Mouse (Mus musculus) embryonic fibroblast, embryonic 13.5 days (primary cell): ENCODE measurements around the gene Nlrp3. TPM values are rescaled to one million over a fixed set of nuclear protein-coding genes. Genes with fewer than 3 reads are reported as not detected.

Experiments used
- H3K27ac ChIP-seq: 2 replicates; pipeline ENCODE4 v1.5.1; 2012; ENCODE audit warnings: low read length, control low read depth, inconsistent platforms; ENCODE audit not compliant: insufficient read depth
- H3K4me1 ChIP-seq: 2 replicates; pipeline ENCODE4 v1.6.1; 2011; ENCODE audit warnings: low read length; ENCODE audit not compliant: control insufficient read depth, insufficient read depth
- H3K4me3 ChIP-seq: 2 replicates; pipeline ENCODE4 v1.5.1; 2011; ENCODE audit warnings: mild to moderate bottlenecking, control low read depth, low read length; ENCODE audit not compliant: insufficient read depth
- CTCF ChIP-seq: IDR thresholded peaks from 2 replicates; pipeline ENCODE4 v1.5.1; 2011; ENCODE audit warnings: mild to moderate bottlenecking, control low read depth, low read length, moderate library complexity, borderline replicate concordance; ENCODE audit not compliant: insufficient read depth
- POLR2A ChIP-seq: IDR thresholded peaks from 2 replicates; pipeline ENCODE4 v1.6.1; 2011; ENCODE audit warnings: low read depth, mild to moderate bottlenecking, control low read depth, low read length, moderate library complexity
- polyA plus RNA-seq: library from polyadenylated mRNA; stranded (reverse); fragments of >200 nt; gene quantifications from 2 replicates; pipeline ENCODE4 v1.2.4, GENCODE M21; 2011; ENCODE audit warnings: low read depth; ENCODE audit not compliant: missing spikeins, insufficient read length

Gene Nlrp3
- polyA plus RNA-seq, 1 experiment: 0.79 TPM

DNA sequence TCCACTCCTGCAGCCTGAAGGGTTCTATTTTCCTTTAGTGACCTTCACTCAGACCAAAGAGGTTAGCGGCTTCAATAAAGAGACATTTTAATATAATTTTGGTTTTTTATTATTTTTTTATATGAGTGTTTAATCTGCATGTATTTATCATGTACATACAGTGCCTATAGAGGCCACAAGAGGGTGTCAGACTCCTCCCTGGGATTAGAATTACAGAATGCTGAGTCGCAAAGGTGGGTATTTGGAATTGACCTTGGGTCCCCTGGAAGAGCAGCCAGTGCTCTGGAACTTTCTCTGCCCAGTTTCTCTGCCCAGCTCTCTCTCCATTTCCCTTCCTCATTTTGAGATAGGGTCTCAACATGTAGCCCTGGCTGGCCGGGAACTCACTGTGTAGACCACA is 27.8 kb upstream of the Nlrp3 start:
- no peak overlapping the region for H3K4me3 ChIP-seq
- no peaks in the 10 kb centered on the region for H3K4me1 ChIP-seq
- TF ChIP-seq POLR2A (no peak), CTCF (no peak)
- no peak overlapping the region for H3K27ac ChIP-seq

GRCm38 (mm10) chr11:59514381-59514780 is 27.0 kb upstream of the Nlrp3 start:
- Histone ChIP-seq H3K4me1 (no peaks in the 10 kb centered on the region), H3K4me3 (no peak overlapping the region), H3K27ac (no peak overlapping the region)
- TF ChIP-seq POLR2A: no peak
- no peak for TF ChIP-seq CTCF

GRCm38 (mm10) chr11:59514789-59515188 is 26.6 kb upstream of the Nlrp3 start:
- TF ChIP-seq POLR2A (no peak), CTCF (no peak)
- Histone ChIP-seq H3K4me1 (no peaks in the 10 kb centered on the region), H3K4me3 (no peak overlapping the region), H3K27ac (no peak overlapping the region)

- Histone ChIP-seq H3K27ac (no peak overlapping the region), H3K4me3 (no peak overlapping the region), H3K4me1 (no peaks in the 10 kb centered on the region)
- no peak for TF ChIP-seq POLR2A
- TF ChIP-seq CTCF: no peak
These were observed 23.9 kb upstream of the Nlrp3 start for GRCm38 (mm10) chr11:59517441-59517840.

GRCm38 (mm10) chr11:59518226-59518625 is 23.1 kb upstream of the Nlrp3 start:
- no peak for TF ChIP-seq POLR2A
- no peak for TF ChIP-seq CTCF
- Histone ChIP-seq H3K4me1 (no peaks in the 10 kb centered on the region), H3K27ac (no peak overlapping the region), H3K4me3 (no peak overlapping the region)

DNA sequence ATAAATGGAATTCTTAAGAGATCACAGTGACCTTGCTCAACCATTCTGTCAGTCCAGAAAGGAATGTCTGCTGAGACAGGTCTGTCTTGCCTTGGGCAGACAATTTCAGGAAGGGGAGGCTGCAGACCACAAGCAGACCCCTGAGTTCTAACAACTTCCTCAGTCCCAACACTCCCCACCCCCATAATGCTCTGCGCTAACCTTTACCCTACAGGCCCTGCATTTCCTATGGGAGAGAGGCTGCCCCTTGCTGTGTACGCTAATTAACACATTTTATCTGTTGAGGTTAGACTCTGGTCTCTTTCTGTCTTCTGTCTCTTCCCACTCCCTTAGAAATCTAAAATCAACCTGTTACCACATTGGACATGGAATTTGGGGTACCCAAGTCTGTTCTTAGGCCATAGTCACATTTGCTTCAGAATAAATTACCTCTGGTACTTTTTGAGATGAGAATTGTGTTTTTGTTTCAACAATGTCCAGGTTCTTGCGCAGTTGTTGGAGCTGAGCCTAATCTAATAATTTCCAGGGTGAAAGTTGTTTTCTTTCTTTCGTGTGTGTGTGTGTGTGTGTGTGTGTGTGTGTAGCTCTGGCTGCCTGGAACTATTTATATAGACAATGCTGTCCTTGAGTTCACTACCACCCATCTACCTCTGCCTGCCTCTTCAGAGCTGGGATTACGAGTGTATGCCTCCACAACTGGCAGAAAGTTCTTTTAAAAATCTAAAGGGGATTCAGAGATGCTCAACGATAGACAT is 21.4 kb upstream of the Nlrp3 start:
- H3K4me3 ChIP-seq: no peak overlapping the region
- TF ChIP-seq CTCF (no peak), POLR2A (no peak)
- no peaks in the 10 kb centered on the region for H3K4me1 ChIP-seq
- H3K27ac ChIP-seq: no peak overlapping the region

- H3K4me3 ChIP-seq: no peak overlapping the region
- H3K4me1 ChIP-seq: no peaks in the 10 kb centered on the region
- no peak for TF ChIP-seq POLR2A
- TF ChIP-seq CTCF: no peak
- H3K27ac ChIP-seq: no peak overlapping the region
These were observed 17.2 kb upstream of the Nlrp3 start for GRCm38 (mm10) chr11:59524150-59524549.

GRCm38 (mm10) chr11:59525237-59525636 is 16.1 kb upstream of the Nlrp3 start:
- TF ChIP-seq POLR2A (no peak), CTCF (0 out of 2 replicates have a peak, but pooled peaks have one; percentile 31)
- H3K4me3 ChIP-seq: no peak overlapping the region
- no peak overlapping the region for H3K27ac ChIP-seq
- H3K4me1 ChIP-seq: no peaks in the 10 kb centered on the region

DNA sequence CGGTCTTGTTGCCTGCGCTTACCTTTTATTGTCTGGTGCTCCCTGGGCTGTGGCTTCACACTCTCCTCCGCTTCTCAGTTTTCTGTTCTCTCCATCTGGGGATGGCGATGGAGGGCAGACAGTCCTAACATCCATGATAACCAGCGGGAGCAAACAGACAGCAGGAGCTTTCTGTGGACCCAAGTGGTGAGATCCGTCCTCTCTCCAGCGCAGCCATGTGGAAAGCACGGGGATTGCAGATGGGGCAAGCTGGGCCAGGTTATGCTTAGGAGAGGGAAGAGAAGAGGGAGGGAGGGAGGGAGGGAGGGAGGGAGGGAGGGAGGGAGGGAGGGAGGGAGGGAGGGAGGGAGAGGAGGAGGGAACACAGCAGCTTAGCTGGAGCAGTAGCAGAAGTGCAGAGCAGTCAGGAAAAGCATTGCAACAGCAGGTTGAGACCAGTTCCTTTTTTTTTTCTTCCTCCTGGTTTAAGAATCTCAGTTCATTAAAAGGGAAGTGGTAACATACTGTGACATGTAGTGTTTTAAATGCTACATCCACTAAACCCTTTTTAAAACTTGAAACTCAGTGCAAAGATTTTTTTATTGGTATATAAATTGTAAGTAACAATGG is 14.8 kb upstream of the Nlrp3 start, which contains the start of gene Zkscan17:
TSS of gene Zkscan17 (minus strand) at position 280 of the 609 bp plus-strand sequence.
- H3K4me1 ChIP-seq: no peaks in the 10 kb centered on the region
- no peak within 1 kb of the TSS for H3K27ac ChIP-seq
- TF ChIP-seq POLR2A: no peak
- TF ChIP-seq CTCF: 0 out of 2 replicates have a peak, but pooled peaks have one; percentile 12
- H3K4me3 ChIP-seq: no peak within 1 kb of the TSS

GRCm38 (mm10) chr11:59530221-59530620 is 11.1 kb upstream of the Nlrp3 start:
- H3K27ac ChIP-seq: no peak overlapping the region
- no peak overlapping the region for H3K4me3 ChIP-seq
- TF ChIP-seq CTCF: no peak
- no peak for TF ChIP-seq POLR2A
- H3K4me1 ChIP-seq: no peaks in the 10 kb centered on the region
